Mouse (Mus musculus): ENCODE results near the gene Grik5.

DNA sequence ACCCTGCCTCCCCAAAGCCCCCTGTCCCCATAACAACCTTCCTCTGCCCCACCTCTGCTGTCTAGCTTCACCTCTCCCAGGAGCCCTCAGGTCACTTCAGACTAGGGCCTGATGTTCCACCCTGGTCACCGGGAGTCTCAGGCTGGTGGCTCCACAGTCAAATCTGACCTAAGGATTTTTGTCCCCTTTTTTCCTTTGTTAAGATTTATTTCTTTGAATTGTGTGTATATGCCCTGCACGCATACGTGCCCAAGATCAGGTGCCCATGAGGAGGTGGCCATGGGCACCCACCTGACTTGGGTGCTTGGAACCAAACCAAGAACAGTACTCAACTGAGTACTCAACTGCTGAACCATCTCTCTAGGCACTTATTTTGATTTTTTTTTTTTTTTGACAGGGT, 101.8 kb downstream of the Grik5 start:
- TF ChIP-seq CTCF (IDR thresholded peaks at IDR 0.05; ENCODE audit: control insufficient read depth, insufficient read depth, low read length) (no peak), POLR2A (IDR thresholded peaks at IDR 0.05; ENCODE audit: borderline replicate concordance, control insufficient read depth, low read depth, low read length) (no peak)
